Mouse (Mus musculus) left cerebral cortex, adult 2 months (tissue): ENCODE results near the gene Klhl2. TPM values are rescaled to one million over a fixed set of nuclear protein-coding genes. Genes with fewer than 3 reads are reported as not detected.
A peak's percentile ranks its signal among the peaks of the same experiment; 100 is the strongest.

Source experiments
- DNase-seq, 2 experiments: peaks; one replicate each; pipeline ENCODE4 v3.0.0; 2021 to 2022; ENCODE audit warnings: low spot score in 2 of 2, mixed read lengths in 1 of 2; ENCODE audit errors: extremely low spot score in 1 of 2
- H3K27ac ChIP-seq: fragments of 200-600 bp; 2 replicates; pipeline ENCODE4 v1.8.1; 2022
- H3K4me3 ChIP-seq: fragments of 200-600 bp; 2 replicates; pipeline ENCODE4 v1.8.1; 2022
- CTCF ChIP-seq: fragments of 200-600 bp; IDR thresholded peaks from 2 replicates; pipeline ENCODE4 v1.8.1; 2022; ENCODE audit warnings: antibody characterized with exemption, mild to moderate bottlenecking, moderate library complexity
- intact Hi-C: fragments of 180-260 bp; cut with DNase I; formaldehyde crosslinking; loops from one replicate; pipeline ENCODE4 v1.15.1; 2025
- total RNA-seq, 2 experiments: library from RNA; stranded (reverse); gene quantifications; 2 replicates each; pipeline ENCODE4 v1.2.3; 2021

Klhl2 gene
- total RNA-seq, 2 experiments from 2014 or later, result 158 to 173 TPM

DNA sequence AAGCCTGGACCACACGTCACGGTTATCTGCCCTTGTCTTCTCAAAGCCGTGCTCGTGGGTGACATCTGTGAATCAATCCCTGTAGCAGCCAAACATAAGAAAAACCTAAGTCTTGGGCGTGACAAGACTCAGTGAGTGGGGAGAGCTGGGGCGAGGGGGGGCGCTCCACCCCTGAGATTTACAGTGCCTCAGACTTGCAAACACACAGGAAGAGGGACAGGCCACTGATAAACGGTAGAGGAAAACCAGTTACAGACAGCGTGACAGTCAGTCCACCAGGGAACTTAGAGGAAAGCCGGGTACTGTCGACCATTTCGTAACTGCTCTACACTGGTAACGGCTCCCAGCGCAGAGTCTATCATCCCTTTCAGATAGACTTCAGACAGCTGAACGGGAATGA, 21.4 kb downstream of the Klhl2 start:
- no peak for TF ChIP-seq CTCF
- Histone ChIP-seq H3K27ac (peak overlapping the region; percentile 2; the same call in 1 of the 2 replicates), H3K4me3 (no peak overlapping the region)
- no peak for DNase-seq
- intact Hi-C loops, result no loop called here

DNA sequence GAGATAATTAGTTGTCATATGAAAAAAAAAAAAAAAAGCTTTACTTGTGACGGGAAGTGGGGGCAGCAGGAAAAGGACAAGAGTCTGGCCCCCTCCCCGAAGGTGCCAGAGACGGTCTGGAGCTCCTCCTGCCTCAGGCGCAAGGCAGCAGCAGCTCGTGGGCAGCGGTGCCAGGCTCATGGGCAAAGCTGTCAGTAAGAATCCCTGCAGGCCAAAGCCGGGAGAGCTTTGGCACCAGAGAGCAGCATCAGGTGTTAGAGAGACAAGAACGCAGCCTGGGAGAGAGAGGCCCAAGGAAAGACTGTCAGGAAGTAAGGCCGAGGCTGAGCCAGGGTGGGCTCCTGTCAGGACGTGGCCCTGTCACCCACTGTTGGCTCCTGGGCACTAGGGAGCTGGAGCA, 22.5 kb downstream of the Klhl2 start:
- intact Hi-C loops, result no loop called here
- DNase-seq, result no peak
- Histone ChIP-seq H3K27ac (peak overlapping the region; percentile 37; the same call in 1 of the 2 replicates), H3K4me3 (no peak overlapping the region)
- TF ChIP-seq CTCF, result no peak

DNA sequence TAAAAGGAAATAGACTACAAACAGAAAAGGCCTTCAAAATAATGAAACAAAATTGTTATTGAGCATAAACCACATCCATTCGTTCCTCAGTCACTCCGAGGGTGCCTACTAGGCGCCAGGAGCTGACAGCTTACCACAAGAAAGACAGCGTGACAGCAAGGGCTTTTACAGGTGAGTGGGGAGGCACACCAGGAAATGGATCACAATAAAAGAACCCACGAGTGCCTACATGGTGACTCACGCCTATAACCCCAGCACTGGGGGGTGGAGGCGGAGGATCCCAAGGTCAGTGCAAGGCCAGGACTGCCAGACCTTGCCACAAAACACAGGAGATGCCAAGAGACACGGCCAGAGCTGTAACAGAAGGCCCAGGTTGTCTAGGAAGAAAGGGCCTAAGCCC, 23.4 kb downstream of the Klhl2 start:
- intact Hi-C loops, result no loop called here
- DNase-seq, result no peak
- TF ChIP-seq CTCF, result no peak
- Histone ChIP-seq H3K27ac (no peak overlapping the region; the same call in 1 of the 2 replicates), H3K4me3 (no peak overlapping the region)

DNA sequence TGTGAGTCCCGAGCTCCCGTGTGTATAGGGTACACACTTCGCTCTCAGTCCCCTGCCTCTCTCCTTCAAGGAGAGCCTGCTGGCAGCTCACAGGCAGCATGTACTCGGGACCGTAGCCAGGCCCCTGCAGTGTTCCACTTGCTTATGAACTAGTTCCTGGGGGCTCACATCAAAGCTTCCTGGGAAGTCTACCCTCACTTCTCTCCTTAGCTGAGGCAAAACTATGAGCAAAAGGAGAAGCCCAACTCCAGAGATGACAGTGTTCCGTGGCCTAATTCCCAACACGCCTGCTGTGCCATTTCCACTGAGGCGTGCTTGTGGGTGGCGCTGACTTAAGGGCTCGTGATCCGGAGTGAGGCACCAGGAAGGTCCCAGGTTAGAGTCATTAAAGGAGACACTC, 25.9 kb downstream of the Klhl2 start:
- intact Hi-C loops, result no loop called here
- no peak for DNase-seq
- TF ChIP-seq CTCF, result no peak

DNA sequence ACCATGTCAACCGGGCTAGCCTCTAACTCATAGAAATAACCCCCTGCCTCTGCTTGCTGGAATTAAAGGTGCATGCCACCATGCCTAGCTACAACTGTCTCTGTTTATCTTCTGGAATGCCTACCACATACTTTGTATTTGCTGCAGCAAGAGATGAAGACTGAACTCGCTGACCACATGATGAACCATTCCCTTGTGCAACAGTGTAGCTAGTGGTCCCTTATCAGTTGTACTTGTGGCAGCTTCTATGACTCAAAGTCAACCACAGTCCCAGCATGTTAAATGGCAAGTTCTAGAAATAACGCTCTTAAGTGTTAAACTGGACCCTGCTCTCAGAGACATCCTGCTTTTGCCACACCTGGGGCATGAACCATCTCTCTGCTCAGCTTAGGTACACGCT, 28.9 kb downstream of the Klhl2 start:
- no peak overlapping the region for H3K27ac ChIP-seq
- TF ChIP-seq CTCF, result no peak
- no peak for DNase-seq
- no peak overlapping the region for H3K4me3 ChIP-seq
- intact Hi-C loops, result no loop called here

More for the DNA sequence above, 25.9 kb downstream of the Klhl2 start:
- peak overlapping the region; percentile 41 for H3K27ac ChIP-seq
- H3K4me3 ChIP-seq, result no peak overlapping the region

DNA sequence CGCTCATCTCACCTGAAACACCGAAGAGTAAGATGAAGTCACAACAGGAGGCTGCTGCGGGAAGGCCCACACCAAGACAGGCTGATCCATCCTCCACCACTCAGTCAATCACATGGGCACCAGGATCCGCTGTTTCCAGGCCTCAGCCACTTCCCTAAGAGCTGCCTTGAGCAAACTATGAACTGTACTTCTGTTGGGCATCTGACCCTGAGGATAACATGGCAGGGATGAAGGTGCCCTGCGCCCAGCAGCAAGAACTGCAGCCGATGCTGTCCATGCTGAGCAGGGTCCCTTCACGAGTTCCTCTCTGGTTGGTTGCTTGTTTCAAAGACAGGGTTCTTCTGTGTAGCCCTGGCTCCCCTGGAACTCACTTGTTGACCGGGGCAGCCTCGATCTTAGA, 38.0 kb downstream of the Klhl2 start:
- DNase-seq, result no peak
- intact Hi-C loops, result no loop called here
- H3K4me3 ChIP-seq, result no peak overlapping the region
- no peak for TF ChIP-seq CTCF
- no peak overlapping the region for H3K27ac ChIP-seq

DNA sequence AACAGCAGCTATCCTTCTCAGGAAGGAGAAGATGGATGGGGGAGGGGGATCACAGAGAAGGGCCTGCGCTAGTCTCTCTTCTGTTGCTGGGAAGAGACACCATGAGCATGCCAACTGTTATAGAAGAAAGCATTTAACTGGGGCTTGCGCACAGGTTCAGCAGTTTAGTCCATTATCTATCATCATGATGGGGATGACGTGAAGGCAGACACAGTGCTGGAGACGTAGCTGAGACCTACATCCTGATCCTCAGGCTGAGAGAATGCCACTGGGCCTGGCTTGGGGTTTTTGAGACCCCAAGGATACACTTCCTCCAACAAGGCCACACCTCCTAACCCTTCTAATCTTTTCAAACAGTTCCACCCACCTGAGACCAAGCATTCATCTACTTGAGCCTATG, 38.7 kb downstream of the Klhl2 start:
- Histone ChIP-seq H3K27ac (no peak overlapping the region), H3K4me3 (no peak overlapping the region)
- no peak for TF ChIP-seq CTCF
- no peak for DNase-seq
- intact Hi-C loops, result no loop called here

DNA sequence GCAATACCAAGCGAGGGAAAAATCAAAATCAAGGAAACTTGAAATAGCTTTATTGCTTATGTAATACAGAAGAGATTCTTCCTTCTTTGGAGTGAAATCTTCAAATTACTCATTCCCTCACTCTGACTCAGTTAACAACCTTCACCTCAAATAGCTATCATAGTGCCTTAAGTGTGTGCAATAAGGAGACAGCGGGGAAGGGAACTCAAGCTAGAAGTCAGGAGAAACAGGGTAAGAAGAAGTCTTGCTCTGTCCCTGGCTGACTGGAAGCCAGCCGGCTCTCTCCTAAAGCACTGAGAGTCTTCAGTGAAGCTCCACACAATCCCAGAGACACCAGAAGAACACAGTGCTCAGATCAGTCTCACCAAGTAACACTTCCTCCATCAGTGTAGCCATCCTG, 43.3 kb downstream of the Klhl2 start:
- H3K4me3 ChIP-seq, result no peak overlapping the region
- no peak for TF ChIP-seq CTCF

DNA sequence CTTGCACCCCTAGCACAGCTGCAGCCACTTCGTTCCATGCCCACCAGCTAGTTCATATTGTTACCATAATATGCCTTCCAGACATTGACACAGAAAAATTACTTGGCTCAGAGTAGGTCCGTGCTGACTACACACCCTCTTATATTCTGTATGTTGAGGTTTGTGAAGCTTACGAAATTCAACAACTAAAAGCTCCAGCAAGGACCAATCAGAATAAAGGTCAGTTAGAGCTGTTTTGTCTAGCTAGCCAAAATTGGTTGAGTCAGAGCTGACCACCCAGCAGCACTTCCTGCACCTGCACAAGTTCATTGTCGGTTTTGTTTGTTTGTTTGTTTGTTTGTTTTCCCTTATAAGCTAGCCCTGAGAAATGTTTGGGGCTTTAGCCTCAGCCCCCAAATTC, 44.8 kb downstream of the Klhl2 start:
- intact Hi-C loops, result no loop called here
- Histone ChIP-seq H3K4me3 (no peak overlapping the region), H3K27ac (peak overlapping the region; percentile 88)
- DNase-seq, result no peak
- TF ChIP-seq CTCF, result no peak

More for the DNA sequence above, 43.3 kb downstream of the Klhl2 start:
- no peak for DNase-seq
- intact Hi-C loops, result no loop called here
- peak overlapping the region; percentile 88 for H3K27ac ChIP-seq

DNA sequence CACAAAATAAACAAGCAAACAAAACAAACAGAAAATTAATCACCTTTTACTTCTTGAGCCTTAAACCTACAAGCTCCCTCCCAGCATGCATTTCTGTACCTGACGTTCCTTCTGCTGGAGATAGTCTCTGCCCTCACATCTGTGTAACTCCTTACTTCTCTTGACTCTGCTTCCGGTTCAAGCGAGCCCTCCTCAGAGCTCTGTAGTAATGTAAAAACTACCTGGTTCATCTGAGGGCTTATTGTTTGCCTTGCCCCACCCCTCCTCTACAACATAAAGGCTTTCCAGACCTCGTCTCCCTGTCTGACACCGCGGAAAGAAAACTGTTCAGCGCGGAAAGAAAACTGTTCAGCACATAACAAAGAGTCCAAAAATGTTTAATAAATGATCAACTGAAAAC, 50.5 kb downstream of the Klhl2 start:
- TF ChIP-seq CTCF, result no peak
- intact Hi-C loops, result no loop called here
- Histone ChIP-seq H3K27ac (no peak overlapping the region), H3K4me3 (no peak overlapping the region)
- DNase-seq, result no peak

DNA sequence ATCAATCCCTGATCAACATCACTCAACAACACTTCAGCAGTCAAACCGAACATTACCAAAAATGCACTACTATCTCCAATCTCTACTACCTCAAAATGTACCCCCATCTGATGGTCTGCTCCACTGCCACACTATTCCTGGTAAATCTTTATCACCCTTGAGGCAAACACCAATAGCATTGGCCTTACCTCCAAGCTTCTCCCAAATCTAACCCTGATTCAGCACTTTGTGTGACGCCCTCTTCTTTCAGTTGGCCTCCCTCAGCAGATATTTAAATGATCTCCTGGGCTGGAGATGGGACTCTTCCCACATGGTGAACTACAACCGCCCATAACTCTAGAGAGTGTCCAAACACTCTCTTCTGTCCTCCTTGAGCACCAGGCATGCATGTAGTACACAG, 51.3 kb downstream of the Klhl2 start:
- intact Hi-C loops, result no loop called here
- TF ChIP-seq CTCF, result no peak
- H3K4me3 ChIP-seq, result no peak overlapping the region
- H3K27ac ChIP-seq, result no peak overlapping the region
- no peak for DNase-seq

DNA sequence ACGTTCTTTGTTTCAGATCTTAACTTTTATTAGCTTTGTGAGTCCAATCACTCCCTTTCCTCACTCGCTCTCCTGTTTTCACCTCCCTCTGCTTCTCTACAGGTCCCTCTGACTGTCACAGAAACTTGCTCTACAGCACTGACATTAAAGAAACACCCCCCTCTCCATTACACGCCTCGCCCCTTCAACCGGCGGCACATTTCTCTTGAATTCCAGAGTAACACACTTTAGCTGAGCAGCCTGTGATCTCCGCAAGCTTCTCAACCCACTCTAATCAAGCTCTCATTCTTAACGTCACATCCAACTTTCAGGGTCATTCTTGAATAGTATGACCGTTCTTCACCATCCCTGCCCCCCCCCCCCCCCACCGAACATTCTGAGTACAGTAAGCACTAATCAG, 52.1 kb downstream of the Klhl2 start:
- intact Hi-C loops, result no loop called here
- DNase-seq, result no peak
- no peak overlapping the region for H3K4me3 ChIP-seq
- no peak for TF ChIP-seq CTCF
- no peak overlapping the region for H3K27ac ChIP-seq

DNA sequence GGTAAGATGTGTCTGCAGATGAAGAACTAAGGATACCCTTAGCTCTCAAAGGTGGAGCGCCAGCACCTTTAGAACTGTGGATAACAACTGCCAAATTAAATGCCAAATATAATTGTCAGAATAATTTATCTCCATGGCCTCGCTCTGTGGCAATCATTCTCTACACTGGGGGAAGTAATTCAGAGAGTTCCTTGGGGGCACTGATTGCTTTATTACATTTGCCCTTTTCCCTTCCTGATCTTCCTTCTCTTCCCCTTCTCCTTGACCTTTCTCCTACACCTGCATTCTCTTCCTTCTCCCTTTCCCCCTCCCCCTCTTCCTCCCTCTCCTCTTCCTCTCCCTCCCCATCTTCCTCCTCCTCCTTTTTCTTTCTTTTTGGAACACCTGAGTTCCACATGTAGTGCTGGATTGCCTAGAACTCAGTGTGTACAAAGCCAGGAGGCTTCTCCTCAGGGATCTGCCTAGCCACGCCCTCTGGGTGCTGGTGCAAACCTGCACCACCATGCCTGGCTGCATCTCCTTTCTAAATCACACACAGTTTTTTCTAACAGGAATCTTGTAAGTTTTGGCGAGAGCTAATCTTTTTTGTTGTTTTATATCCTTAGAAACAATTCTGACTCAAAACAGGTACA, 58.5 kb downstream of the Klhl2 start:
- no peak for DNase-seq
- no peak overlapping the region for H3K27ac ChIP-seq
- no peak for TF ChIP-seq CTCF
- no peak overlapping the region for H3K4me3 ChIP-seq
- intact Hi-C loops, result no loop called here

DNA sequence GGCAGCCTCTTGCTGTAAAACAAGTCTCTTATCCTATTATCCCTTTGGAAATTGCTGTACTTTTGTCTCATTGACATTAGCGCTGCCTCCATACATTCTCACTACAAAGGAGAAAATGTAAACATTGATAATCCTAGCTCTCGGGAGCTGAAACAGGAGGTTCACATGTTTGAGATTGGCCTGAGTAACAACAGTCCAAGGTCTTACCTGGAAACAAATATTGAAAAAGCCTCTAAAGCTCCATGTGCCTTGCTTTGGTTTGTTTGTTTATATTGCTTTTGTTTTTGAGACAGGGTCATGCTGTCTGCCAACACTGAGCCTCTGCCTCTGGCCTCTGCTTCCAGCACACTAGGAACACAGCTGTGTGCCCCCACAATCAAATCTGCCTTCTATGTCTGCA, 59.4 kb downstream of the Klhl2 start:
- TF ChIP-seq CTCF, result no peak
- H3K4me3 ChIP-seq, result no peak overlapping the region
- DNase-seq, result no peak
- intact Hi-C loops, result no loop called here
- no peak overlapping the region for H3K27ac ChIP-seq
